Mouse (Mus musculus): ENCODE measurements at regions not wholly inside any gene's neighbourhood (a gene's known extent, or its start where the extent isn't known, plus 50 kb on each side); places are given as distances from the start of the nearest gene placed in this dataset.
"Not testable (repeated sequence)": the region's sequence is repeated elsewhere in the genome, so short reads cannot be mapped to it uniquely, and the experiment has no call there.

- no peak for DNase-seq (ENCODE audit: low spot score)
Observed at GRCm38 (mm10) chr7:111843715-111844114, 63.9 kb upstream of the Galnt18 start.

- no peak for DNase-seq (ENCODE audit: low spot score)
Observed at GRCm38 (mm10) chr7:111840826-111841225, 61.0 kb upstream of the Galnt18 start.

- no peak for DNase-seq (ENCODE audit: low spot score)
Observed at GRCm38 (mm10) chr7:111838162-111838561, 58.4 kb upstream of the Galnt18 start.

- not testable (repeated sequence) for DNase-seq (ENCODE audit: low spot score)
Observed at GRCm38 (mm10) chr7:111834356-111834755, 54.6 kb upstream of the Galnt18 start.

GRCm38 (mm10) chr7:111829931-111830330 is 50.2 kb upstream of the Galnt18 start:
- DNase-seq (ENCODE audit: low spot score): no peak
